Mouse (Mus musculus) ovary, postnatal 36 days (tissue): ENCODE measurements at regions not wholly inside any gene's neighbourhood (a gene's known extent, or its start where the extent isn't known, plus 50 kb on each side); places are given as distances from the start of the nearest gene placed in this dataset.
"Not testable (repeated sequence)": the region's sequence is repeated elsewhere in the genome, so short reads cannot be mapped to it uniquely, and the experiment has no call there.

Experiments
- DNase-seq: peaks from one replicate; pipeline ENCODE4 v3.0.0; 2022; ENCODE audit warnings: low spot score, mixed read lengths

DNA sequence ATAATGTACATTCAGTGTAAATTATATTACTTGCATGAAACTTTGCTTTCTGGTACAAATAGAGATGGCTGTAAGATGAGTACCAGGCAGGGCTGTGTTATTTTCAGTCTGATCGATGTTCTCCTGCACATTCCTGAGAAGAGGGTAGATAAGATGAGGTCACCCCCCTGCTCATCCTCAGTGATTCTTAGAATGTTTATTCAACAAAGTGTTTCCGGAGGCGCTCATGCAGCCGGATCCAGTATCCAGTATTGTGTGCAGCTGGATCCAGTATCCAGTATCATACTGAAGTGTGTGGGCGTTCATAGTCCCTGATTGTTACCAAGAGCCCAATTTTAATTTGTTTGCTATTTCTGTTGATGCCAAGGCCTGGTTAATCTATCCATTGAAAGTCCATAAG is 413.0 kb upstream of the Auts2 start:
- no peak for DNase-seq

DNA sequence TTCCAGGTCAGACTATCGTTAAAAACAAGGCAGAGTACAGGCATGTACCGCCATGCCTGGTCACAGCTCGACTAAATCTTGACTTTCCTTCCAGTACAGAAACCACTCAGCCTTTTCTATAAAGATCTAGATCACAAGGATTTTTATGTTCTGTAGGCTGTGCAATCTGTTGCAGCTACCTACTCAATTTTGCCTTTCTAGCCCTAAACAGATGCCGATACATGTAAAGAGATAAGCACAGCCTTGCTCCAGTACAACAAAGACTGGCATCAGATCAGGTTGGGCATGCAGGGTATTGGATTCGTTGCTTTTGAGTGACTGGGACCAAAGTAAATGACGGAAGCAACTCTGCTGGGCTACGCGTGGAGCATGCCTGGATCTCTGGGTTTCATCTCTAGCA is 411.9 kb upstream of the Auts2 start:
- no peak for DNase-seq

DNA sequence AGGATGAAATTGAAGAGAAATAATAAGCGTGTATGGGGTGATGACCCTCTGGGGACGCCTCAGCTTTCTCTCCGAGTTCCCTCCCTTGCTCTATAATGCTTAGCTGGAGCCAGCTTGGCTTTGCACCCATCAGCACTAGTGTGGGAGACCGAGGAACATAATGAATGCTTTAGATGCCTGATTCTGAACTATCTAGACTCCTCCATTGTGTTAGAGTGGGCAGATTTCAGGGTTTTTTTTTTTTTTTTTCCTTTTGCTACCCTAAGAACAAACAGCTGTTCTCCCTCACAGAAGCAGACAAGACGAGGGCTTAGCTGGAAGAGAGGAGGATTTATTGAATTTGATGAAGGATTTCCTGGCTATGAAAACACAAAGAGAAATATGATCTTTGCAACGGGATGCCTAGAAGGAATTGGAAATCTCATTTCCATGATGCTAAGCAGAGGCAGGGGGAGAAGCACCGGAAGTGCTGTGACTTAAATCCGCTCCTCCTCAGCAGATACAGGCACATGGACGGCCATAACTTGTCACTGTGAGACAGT is 390.4 kb upstream of the Auts2 start:
- DNase-seq, result no peak

DNA sequence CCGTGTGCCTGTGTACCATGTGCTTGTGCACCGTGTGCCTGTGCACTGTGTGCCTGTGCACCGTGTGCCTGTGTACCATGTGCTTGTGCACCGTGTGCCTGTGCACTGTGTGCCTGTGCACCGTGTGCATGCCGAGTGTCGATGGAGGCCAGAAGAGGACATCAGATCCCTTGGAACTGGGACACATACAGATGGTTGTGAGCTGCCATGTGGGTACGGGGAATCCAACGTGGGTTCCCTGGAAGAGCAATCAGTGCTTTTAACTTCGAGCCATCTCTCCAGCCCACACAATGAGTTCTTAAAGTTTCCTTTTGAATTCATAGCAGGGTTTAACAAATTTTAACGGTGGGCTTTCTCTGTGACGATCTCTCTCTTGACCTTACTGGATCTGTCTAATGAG is 386.8 kb upstream of the Auts2 start:
- DNase-seq, result not testable (repeated sequence)

DNA sequence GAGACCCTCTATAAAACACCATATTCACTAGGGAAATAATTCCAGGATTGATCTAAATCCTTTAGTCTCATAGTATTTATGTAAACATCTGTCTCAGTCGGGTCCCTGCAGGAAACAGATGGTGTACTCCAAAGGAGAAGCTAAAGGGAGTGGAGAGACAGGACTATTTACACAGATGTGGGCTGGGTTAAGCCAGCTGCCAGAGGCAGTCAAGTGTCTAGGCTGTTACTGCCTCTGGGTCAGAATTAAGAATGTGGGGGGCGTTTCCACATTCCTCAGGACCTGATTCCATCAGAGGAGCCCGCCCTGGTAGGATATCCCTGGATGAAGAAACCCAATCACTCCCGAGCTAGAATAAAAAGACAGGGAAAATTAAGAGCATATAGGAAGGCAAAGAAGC is 380.2 kb upstream of the Auts2 start:
- DNase-seq, result no peak

DNA sequence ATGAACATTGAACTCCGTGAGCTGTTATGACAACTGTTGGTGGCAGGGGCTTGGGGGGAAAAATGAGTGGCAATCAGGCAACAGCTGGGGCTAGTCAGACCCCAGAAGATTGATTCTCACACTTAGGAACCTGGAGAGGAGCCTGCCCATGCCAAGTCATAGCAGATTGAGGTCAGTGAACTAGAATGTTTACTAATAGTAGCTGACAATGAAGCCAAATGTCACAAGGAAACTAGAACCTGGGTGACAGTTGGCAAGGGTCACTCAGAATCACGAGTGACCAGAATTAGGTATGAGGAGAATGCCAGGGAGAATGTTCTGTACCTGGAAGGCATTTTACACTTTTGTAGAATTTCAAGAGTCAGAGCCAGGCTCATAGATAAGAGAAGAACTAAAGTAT is 365.9 kb upstream of the Auts2 start:
- DNase-seq, result no peak

DNA sequence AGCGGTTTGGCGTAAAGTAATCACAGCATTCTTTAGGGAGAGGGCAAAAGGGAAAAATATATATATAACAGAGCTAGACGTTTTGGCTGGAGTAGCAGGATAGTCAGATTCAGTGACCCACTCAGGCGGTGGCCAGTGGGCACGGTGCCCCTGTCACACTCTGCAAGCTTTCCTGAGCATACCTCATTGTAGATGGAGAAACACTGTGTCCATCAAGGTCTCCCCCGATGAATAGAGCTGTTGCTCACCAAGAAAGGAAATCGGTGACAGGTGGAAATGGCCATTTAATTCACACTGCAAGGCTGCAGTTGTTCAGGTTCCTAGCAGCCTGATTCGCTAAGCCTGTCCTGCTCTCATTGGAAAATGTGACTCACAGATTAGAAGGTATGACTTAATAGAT is 365.1 kb upstream of the Auts2 start:
- DNase-seq, result no peak

DNA sequence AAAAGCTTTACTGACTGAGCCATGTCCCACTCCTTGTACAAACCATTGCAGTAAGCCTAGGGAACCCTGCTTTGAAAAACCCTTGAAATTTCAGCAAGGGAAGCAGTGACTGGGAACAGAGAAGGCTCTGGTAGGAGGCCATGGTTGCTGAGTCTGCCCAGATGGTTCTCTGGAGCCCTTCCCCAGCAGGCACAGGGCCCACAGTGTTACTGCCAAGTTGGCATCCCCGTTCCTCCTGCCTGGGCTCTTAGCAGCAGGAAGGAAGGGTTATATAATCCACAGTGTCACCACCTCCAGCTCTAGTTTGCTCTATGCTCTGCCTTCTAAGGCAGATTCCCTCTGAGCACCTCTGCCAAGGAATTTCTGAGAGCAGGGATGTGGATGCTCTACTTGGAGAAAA is 349.4 kb upstream of the Auts2 start:
- DNase-seq, result peak; percentile 21

DNA sequence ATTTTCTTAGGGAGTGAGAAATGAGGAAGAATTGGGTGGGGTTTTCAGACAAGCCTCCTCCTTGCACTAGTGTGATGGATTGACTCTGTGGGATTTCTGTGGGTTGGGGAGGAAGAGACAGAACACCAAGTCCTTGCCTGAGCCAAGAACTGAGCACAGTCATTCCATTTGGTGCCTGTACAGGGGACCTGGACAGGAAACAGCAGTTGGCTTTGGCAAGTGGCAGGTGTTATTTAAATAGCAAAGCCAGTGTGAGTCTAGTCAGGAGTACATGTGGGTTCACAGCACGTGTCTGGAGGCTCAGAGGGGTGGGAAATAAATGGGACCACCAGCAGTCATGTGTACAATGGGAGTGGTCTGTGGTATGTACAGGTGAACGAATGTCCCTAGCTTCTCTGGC is 341.0 kb upstream of the Auts2 start:
- no peak for DNase-seq

DNA sequence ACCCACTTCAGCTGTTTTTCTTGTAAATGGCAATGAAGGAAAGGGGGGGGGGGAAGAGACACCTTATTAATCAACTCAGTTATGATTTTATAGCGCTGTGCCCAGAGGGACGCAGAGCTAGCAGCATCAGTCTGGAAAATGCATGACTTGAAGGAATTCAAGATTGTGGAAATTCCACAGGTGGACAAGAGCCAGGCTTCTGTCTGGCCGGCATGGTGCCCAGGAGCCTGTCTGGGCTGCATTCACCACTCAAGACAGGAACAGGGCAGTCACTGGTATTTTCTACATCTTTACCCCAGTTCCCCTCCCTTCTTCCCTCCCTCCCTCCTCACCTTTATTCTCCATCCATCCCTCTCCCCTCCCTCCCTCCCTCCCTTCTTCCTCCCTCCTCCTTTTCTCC is 339.1 kb upstream of the Auts2 start:
- DNase-seq, result no peak

DNA sequence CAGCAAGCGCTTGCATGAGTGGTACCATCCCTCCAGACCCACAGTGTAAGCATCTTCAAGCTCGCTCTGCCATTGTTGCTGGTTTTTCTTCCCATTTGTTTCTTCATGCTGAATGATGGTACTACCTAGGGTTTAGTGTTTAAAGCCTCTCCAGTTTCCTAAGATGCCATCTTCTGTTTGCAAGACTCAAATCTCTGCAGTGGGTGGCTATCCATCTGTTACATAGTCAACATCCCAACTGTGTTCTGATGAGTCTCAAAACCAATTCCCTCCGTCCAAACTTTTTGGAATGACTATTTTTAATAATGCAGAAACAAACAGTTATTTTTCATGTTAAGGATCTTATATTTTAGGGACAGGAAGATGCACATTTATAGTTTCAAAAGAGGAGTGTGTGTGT is 338.0 kb upstream of the Auts2 start:
- no peak for DNase-seq

DNA sequence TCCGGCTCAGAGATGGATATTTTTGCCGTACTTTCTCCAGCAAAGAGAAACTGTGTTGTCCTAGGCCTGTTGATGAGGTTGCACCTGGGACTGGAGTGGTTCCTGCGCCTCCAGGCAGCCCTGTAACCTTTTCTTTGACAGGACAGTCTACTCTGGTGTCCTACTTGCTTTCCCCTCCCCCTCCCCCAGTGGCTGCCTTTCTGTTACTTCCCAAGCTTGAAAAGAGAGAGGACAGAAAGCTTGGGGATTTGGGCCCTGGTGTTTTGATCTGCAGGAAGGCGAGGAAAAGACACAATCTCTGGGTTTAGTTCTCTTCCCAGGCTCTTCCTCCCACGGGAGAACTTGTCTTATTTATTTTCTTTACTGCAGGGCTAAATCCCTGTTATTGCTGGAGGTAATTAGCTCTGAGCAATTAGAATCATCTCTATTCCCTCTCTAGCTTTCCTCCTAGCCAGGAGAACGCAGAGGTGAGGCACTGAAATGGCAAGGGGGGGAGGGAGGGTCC is 333.2 kb upstream of the Auts2 start:
- DNase-seq, result no peak

DNA sequence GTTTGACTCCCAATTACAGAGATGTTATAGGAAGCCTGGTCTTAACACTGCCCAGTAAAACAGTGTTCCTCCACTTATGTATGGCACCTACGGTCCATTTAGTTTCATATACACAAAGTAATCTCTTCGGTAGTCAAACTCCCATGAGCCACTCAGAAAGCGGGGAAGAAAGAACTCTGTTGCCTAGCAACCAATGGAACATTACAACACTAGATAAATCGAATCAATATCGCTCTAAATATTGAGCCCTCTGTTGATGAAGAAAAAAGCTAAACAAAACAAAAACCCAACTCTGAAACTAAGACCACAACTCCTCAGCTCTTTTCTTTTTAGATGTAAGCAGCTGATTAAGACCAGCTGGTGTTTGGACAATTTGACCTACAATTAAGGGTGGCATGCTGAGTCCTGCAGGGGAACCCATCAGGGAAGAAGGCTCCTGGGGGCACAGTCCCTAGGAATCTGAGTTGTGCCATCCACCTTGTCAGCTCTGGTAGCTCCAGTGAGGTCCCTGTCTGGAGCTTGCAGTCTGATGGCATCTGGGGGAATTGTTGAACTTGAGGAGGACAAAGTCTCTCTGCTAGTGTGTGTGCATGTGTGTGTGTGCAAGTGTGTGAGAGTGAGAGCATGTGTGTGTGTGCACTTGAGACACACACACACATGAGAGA is 315.8 kb upstream of the Auts2 start:
- no peak for DNase-seq

DNA sequence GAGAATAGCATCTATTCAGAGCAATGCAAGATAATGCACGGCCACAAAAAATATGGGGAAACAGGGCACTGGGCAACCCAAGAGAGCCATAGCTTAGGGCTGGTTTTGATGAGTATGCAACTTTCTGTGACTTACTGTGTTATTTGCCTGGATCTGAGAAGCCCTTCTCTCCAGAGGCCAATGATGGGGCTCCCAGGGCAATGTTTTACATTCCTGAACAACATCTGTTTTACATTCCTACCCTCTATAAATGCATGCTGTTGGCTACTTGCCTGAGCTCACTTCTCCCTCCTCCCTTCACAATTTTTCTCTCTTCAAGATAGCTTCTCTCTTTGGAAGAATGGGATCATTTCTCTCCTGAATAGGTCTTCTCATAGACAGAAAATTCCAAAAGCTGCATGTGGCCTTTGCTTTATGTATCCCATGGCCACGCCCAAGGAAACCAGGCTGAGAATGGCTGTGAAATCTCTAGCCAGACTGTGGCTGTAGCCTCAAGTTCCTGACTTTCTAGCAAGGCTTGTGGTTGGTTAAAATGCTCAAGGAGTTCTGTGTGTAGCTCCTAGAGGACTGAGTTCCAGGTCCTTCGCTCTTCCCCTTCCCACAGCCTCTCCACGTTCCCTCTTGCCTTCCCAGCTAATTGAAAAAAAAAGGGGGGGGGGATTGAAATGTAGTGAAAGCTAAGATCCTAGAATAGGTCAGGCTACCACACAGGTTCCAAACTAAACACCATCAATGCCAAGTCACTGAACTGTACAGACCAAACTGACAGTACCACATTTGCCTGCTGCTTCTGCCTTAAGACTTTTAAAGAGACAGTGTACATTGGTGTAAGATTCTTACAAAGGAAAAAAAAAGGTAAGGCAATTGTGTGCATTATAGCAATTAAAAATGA is 312.7 kb upstream of the Auts2 start:
- DNase-seq, result no peak

DNA sequence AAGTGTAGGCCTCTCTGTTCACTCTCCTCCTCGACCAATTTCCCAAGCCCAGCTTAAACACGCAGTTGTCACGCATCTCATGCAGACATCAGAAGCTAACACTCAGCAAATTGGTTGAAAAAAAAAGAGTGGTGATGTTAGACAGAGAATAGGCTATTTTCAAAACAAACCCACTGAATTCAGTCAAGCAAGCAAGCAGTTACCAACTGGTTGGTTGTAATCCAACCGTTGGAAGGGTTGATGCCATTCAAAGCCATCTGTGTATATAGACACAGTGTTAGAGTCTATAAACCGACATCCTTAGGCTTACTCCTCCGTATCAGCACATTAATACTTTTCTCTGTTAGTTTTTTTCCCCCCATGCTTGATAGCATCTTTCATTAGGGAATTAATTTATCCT is 307.6 kb upstream of the Auts2 start:
- no peak for DNase-seq

DNA sequence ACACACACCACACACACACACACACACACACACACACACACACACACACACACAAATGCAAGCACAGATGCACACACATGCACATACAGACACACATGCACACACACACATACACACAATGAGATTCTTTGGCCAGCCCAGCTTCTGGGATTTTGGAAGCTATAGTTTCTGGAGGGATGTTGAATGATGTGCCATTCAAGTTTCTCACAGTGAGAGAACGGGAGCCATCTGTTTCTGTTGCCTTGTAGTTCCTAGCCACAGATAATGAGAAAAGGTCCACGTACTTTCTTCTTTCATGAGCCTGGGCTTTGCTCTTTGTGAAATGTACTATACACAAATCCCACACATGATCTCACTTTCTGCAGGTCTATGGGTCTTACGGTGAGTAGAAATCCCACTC is 304.9 kb upstream of the Auts2 start:
- no peak for DNase-seq

DNA sequence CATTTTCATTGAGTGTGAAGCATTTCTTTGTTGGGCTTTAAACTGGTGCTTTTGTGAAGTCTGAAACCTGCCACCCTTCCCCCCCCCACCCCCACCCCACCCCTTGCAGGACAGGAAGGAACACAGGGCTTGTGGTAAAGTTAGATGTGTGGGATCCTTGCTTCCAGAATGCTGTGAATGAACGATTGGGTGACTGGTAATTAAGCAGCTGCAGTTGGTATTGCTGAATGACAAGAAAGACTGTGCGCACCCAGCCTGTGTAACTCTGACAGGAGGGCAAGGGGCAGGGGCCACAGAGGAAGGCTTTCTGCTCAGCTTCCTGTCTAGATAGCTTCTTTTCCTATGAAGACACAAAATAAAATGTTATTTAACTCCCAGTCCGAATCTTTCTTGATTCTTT is 300.1 kb upstream of the Auts2 start:
- DNase-seq, result no peak

DNA sequence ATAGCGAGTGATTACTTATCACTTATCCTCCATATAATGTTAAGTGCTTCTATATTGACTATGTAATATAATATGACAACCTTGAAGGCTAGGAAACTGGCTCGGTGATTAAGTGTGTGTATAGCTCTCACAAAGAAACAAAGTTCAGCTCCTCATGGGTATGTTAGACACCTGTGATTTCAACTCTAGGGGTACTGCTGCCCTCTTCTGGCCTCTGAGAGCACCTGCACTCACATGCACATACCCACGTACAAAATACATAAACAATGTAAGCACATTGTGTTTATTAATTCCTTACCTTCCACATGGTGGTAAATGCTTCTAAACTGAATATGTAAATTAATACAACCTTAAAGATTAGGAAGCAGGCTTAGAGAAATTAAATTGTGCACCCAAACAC is 298.6 kb upstream of the Auts2 start:
- no peak for DNase-seq

DNA sequence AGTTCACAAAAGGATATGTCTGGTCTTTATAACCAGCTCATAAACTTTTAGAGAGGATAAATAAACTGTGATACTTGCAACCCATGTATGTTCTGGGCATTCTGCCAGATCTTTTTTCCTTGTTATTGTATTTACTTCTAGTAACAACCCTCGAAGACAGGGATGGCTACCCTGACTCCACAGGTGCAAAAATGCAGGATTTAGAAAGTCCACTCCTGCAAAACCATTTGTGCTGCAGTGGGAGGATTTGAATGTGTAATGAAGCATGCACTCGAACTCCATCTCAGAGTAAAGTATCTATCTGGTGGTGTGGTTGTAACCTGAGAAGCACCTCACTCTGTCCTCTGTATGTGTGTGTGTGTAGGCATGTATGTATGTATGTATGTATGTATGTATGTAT is 294.3 kb upstream of the Auts2 start:
- no peak for DNase-seq

DNA sequence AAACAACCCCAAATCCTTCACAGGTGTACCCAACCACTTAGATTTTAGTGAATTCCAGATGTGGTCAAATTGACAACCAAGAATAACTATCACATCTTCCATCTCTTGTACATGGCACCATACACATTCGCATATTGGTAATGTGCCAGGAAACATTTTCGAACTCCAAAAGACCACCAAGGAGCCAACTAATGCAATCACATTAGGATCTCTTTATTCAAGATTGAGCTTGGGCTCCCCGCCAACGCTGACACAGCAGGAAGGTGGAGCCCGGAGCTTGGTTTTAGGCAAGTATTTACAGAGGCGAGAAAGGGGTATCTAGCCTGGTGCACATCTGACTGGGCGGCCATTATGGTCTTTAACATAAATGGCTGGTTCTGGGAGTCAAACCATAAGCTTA is 285.8 kb upstream of the Auts2 start:
- DNase-seq, result no peak

DNA sequence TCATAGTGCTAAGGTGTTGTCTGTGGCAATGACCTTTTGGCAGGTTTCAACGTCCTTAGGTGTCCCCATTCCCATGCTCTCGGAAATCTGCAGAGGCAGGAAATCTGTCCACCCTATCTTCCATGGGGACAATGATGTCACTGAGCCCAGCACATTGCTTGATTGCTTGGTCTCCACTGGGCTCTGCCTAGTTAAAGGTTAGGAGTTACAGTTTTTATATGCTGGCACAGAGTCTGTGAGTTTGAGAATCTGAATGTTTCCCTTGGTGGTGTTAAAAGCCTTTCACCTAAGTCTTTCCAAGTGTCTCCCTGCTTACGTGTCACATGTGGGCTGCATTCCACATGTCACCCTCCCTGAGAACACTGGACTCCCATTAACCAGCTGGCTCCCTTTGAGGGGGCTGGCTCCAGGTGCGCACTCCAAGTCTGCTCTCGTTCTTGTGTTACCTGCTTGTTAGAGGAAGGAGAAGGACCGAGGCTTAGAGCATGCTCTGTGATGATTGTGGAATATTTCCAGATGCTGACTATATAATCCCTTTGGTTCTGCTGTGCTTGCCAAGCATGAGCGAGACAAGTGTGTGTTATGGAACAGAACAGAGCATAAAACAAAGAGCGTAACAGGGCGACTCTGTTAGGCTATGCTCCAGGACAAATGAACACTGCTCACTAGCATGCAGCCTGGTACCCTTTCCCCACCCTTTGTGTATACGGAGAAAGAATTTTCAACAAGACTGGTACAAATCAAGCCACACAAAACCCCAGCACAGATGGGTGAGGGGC is 284.6 kb upstream of the Auts2 start:
- DNase-seq, result no peak

DNA sequence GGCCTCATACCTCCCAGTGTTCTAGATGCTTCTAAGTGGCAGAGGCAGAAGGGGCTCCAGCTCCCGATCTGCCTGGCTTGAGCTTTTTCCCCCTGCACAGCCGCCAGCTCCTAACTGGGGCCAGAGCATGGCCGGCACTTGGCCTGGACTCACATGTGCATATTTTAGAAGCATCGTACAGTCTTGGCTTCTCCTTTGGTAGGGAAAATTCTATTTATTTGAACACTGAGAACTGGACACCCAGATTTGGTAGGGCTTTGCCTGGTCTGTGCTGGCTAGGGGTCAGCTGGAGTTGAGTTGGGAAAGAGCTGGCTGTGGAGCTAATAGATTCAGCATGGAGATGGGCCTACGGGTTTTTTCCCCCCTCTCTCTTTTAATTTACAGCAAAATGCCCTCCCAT is 282.9 kb upstream of the Auts2 start:
- no peak for DNase-seq

DNA sequence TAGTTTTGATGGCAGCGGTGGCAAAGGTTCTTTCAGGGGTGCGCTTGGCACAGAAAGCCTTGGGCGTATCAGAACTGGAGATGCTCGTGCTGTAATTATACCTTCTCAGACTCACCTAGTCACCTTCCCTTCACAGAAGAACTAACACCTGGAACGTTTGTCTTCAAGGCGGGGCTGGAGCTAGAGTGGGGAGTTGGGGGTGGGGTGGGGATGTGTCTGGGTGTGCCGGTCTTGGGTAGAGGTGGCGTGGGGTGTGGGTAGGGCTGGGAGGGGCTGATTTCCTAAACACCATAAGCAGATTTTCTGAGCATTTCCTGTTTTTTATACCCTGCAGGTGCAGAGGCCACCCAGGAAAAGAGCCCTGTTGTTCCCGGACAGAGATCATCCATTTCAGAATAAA is 274.5 kb upstream of the Auts2 start:
- no peak for DNase-seq
